Mouse (Mus musculus): Measurements from ENCODE around the gene Hps4. TPM values are rescaled to one million over a fixed set of nuclear protein-coding genes. Genes with fewer than 3 reads are reported as not detected.

Hps4 gene
- total and polyA plus RNA-seq, 2 experiments from 2014 or later, result 12.5 to 13.5 TPM

- TF ChIP-seq CTCF (IDR thresholded peaks at IDR 0.05; ENCODE audit: low read depth) (no peak), EP300 (IDR thresholded peaks at IDR 0.05; ENCODE audit: low read depth) (no peak)
- no peaks in the 10 kb centered on the region for H3K4me1 ChIP-seq (ENCODE audit: control insufficient read depth, insufficient read depth)
- H3K27ac ChIP-seq (ENCODE audit: low read depth), result no peak overlapping the region
- no peak overlapping the region for H3K4me2 ChIP-seq (ENCODE audit: low read depth, low read length)
- no peak overlapping the region for H3K9ac ChIP-seq (replicated peaks; ENCODE audit: low read depth, low read length)
- no peak for DNase-seq (ENCODE audit: low spot score)
- WGBS, result 75% methylated on average over 9 of the region's 9 CpGs
- no peak overlapping the region for H3K4me3 ChIP-seq (ENCODE audit: low read depth, low read length)
- H3K9me3 ChIP-seq (replicated peaks; ENCODE audit: control insufficient read depth, low read length), result no peaks in the 10 kb centered on the region
- ATAC-seq (ENCODE audit: insufficient read depth, low read depth), result no peak
- no peaks in the 10 kb centered on the region for H3K27me3 ChIP-seq (ENCODE audit: control insufficient read depth, insufficient read depth, low read length)
- peaks cover 29% of the 10 kb centered on the region; the same call in 1 of the 2 replicates for H3K36me3 ChIP-seq (replicated peaks; ENCODE audit: control insufficient read depth, insufficient read depth, low read length)
Observed at GRCm38 (mm10) chr5:112356322-112356721, 13.4 kb downstream of the Hps4 start.

GRCm38 (mm10) chr5:112359520-112359919 lies 16.6 kb downstream of the Hps4 start:
- H3K4me2 ChIP-seq (ENCODE audit: low read depth, low read length), result no peak overlapping the region
- ATAC-seq (ENCODE audit: insufficient read depth, low read depth), result no peak
- TF ChIP-seq EP300 (IDR thresholded peaks at IDR 0.05; ENCODE audit: low read depth) (no peak), CTCF (IDR thresholded peaks at IDR 0.05; ENCODE audit: low read depth) (no peak)

GRCm38 (mm10) chr5:112360077-112360476 lies 17.2 kb downstream of the Hps4 start:
- no peak overlapping the region for H3K9ac ChIP-seq (replicated peaks; ENCODE audit: low read depth, low read length)
- DNase-seq (ENCODE audit: low spot score), result no peak
- H3K27me3 ChIP-seq (ENCODE audit: control insufficient read depth, insufficient read depth, low read length), result no peaks in the 10 kb centered on the region
- H3K4me1 ChIP-seq (ENCODE audit: control insufficient read depth, insufficient read depth), result no peaks in the 10 kb centered on the region
- H3K4me3 ChIP-seq (ENCODE audit: low read depth, low read length), result no peak overlapping the region
- H3K4me2 ChIP-seq (ENCODE audit: low read depth, low read length), result no peak overlapping the region
- no peak overlapping the region for H3K27ac ChIP-seq (ENCODE audit: low read depth)
- 92% methylated on average over 3 of the region's 3 CpGs for WGBS
- TF ChIP-seq CTCF (IDR thresholded peaks at IDR 0.05; ENCODE audit: low read depth), result no peak
- no peak for TF ChIP-seq EP300 (IDR thresholded peaks at IDR 0.05; ENCODE audit: low read depth)
- no peaks in the 10 kb centered on the region for H3K9me3 ChIP-seq (replicated peaks; ENCODE audit: control insufficient read depth, low read length)
- peaks cover 14% of the 10 kb centered on the region for H3K36me3 ChIP-seq (replicated peaks; ENCODE audit: control insufficient read depth, insufficient read depth, low read length)
- ATAC-seq (ENCODE audit: insufficient read depth, low read depth), result no peak

More at GRCm38 (mm10) chr5:112359520-112359919, 16.6 kb downstream of the Hps4 start:
- H3K27ac ChIP-seq (ENCODE audit: low read depth), result no peak overlapping the region
- H3K36me3 ChIP-seq (replicated peaks; ENCODE audit: control insufficient read depth, insufficient read depth, low read length), result peaks cover 12% of the 10 kb centered on the region
- 40% methylated on average over 4 of the region's 4 CpGs for WGBS
- no peak overlapping the region for H3K9ac ChIP-seq (replicated peaks; ENCODE audit: low read depth, low read length)
- DNase-seq (ENCODE audit: low spot score), result no peak
- H3K4me3 ChIP-seq (ENCODE audit: low read depth, low read length), result no peak overlapping the region
- H3K4me1 ChIP-seq (ENCODE audit: control insufficient read depth, insufficient read depth), result no peaks in the 10 kb centered on the region
- H3K27me3 ChIP-seq (ENCODE audit: control insufficient read depth, insufficient read depth, low read length), result no peaks in the 10 kb centered on the region
- H3K9me3 ChIP-seq (replicated peaks; ENCODE audit: control insufficient read depth, low read length), result no peaks in the 10 kb centered on the region

- no peak for ATAC-seq (ENCODE audit: insufficient read depth, low read depth)
- Histone ChIP-seq H3K4me2 (ENCODE audit: low read depth, low read length) (no peak overlapping the region), H3K4me3 (ENCODE audit: low read depth, low read length) (no peak overlapping the region), H3K9ac (replicated peaks; ENCODE audit: low read depth, low read length) (no peak overlapping the region), H3K27ac (ENCODE audit: low read depth) (no peak overlapping the region), H3K27me3 (ENCODE audit: control insufficient read depth, insufficient read depth, low read length) (no peaks in the 10 kb centered on the region), H3K9me3 (replicated peaks; ENCODE audit: control insufficient read depth, low read length) (no peaks in the 10 kb centered on the region), H3K4me1 (ENCODE audit: control insufficient read depth, insufficient read depth) (no peaks in the 10 kb centered on the region), H3K36me3 (replicated peaks; ENCODE audit: control insufficient read depth, insufficient read depth, low read length) (peaks cover 33% of the 10 kb centered on the region)
- TF ChIP-seq CTCF (IDR thresholded peaks at IDR 0.05; ENCODE audit: low read depth) (no peak), EP300 (IDR thresholded peaks at IDR 0.05; ENCODE audit: low read depth) (no peak)
- 72% methylated on average over 10 of the region's 10 CpGs for WGBS
- no peak for DNase-seq (ENCODE audit: low spot score)
Observed at GRCm38 (mm10) chr5:112364184-112364797, 21.4 kb downstream of the Hps4 start.

GRCm38 (mm10) chr5:112366879-112367278 lies 24.0 kb downstream of the Hps4 start:
- H3K4me3 ChIP-seq (ENCODE audit: low read depth, low read length), result no peak overlapping the region
- no peaks in the 10 kb centered on the region for H3K9me3 ChIP-seq (replicated peaks; ENCODE audit: control insufficient read depth, low read length)
- DNase-seq (ENCODE audit: low spot score) (no peak), ATAC-seq (ENCODE audit: insufficient read depth, low read depth) (no peak)
- no peak for TF ChIP-seq CTCF (IDR thresholded peaks at IDR 0.05; ENCODE audit: low read depth)
- TF ChIP-seq EP300 (IDR thresholded peaks at IDR 0.05; ENCODE audit: low read depth), result no peak
- WGBS, result 92% methylated on average over 6 of the region's 6 CpGs
- no peak overlapping the region for H3K27ac ChIP-seq (ENCODE audit: low read depth)
- peaks cover 55% of the 10 kb centered on the region for H3K36me3 ChIP-seq (replicated peaks; ENCODE audit: control insufficient read depth, insufficient read depth, low read length)
- no peak overlapping the region for H3K9ac ChIP-seq (replicated peaks; ENCODE audit: low read depth, low read length)
- H3K4me2 ChIP-seq (ENCODE audit: low read depth, low read length), result no peak overlapping the region
- H3K27me3 ChIP-seq (ENCODE audit: control insufficient read depth, insufficient read depth, low read length), result no peaks in the 10 kb centered on the region
- no peaks in the 10 kb centered on the region for H3K4me1 ChIP-seq (ENCODE audit: control insufficient read depth, insufficient read depth)

- no peaks in the 10 kb centered on the region for H3K27me3 ChIP-seq (ENCODE audit: control insufficient read depth, insufficient read depth, low read length)
- TF ChIP-seq CTCF (IDR thresholded peaks at IDR 0.05; ENCODE audit: low read depth) (no peak), EP300 (IDR thresholded peaks at IDR 0.05; ENCODE audit: low read depth) (no peak)
- H3K9ac ChIP-seq (replicated peaks; ENCODE audit: low read depth, low read length), result no peak overlapping the region
- no peak for DNase-seq (ENCODE audit: low spot score)
- 75% methylated on average over 4 of the region's 4 CpGs for WGBS
- ATAC-seq (ENCODE audit: insufficient read depth, low read depth), result no peak
- peaks cover 56% of the 10 kb centered on the region for H3K36me3 ChIP-seq (replicated peaks; ENCODE audit: control insufficient read depth, insufficient read depth, low read length)
- no peaks in the 10 kb centered on the region for H3K9me3 ChIP-seq (replicated peaks; ENCODE audit: control insufficient read depth, low read length)
- H3K4me2 ChIP-seq (ENCODE audit: low read depth, low read length), result no peak overlapping the region
- no peak overlapping the region for H3K4me3 ChIP-seq (ENCODE audit: low read depth, low read length)
- no peak overlapping the region for H3K27ac ChIP-seq (ENCODE audit: low read depth)
- H3K4me1 ChIP-seq (ENCODE audit: control insufficient read depth, insufficient read depth), result no peaks in the 10 kb centered on the region
Observed at GRCm38 (mm10) chr5:112367338-112367737, 24.5 kb downstream of the Hps4 start.

All from heart, postnatal 0 days (tissue).